In genomic region chr2:28348453-28348852, GRCm38 (mm10) we compare ENCODE assay signal across 16 mouse cellular contexts.
"Had no signal": no experiment of that assay in that cellular context is flagged by ENCODE, and none has a peak within 500 bp of the region (broad histone marks: within the 10 kb centered on the region; RNA-seq: fewer than 3 reads in every experiment).

No protein-coding gene starts in this region.

- H3K36me3 ChIP-seq: midbrain, embryonic 10.5 days; midbrain, embryonic 12.5 days; midbrain, embryonic 15.5 days; neural tube, embryonic 13.5 days; neural tube, embryonic 15.5 days had no signal

- DNase-seq: lung, adult 18-20 months; lung, embryonic 14.5 days; lung, postnatal 10 days; lung, postnatal 4 days; retina, postnatal 1 day; right cerebral cortex, adult 18-20 months; spleen, adult 18-20 months; thymus, adult 18-20 months; thymus, postnatal 14 days; thymus, postnatal 36 days had no signal

- ATAC-seq: midbrain, embryonic 15.5 days had no signal

- H3K27ac ChIP-seq: midbrain, embryonic 10.5 days; midbrain, embryonic 12.5 days; midbrain, embryonic 15.5 days; neural tube, embryonic 13.5 days; neural tube, embryonic 15.5 days had no signal

- H3K4me2 ChIP-seq: lung, embryonic 14.5 days; midbrain, embryonic 12.5 days; midbrain, embryonic 15.5 days; neural tube, embryonic 13.5 days; neural tube, embryonic 15.5 days had no signal

- H3K9me3 ChIP-seq: midbrain, embryonic 10.5 days; midbrain, embryonic 12.5 days; midbrain, embryonic 15.5 days; neural tube, embryonic 13.5 days; neural tube, embryonic 15.5 days had no signal

- H3K4me3 ChIP-seq: midbrain, embryonic 10.5 days; midbrain, embryonic 12.5 days; midbrain, embryonic 15.5 days; myocyte; neural tube, embryonic 13.5 days; neural tube, embryonic 15.5 days had no signal

- H3K4me1 ChIP-seq: midbrain, embryonic 12.5 days; midbrain, embryonic 15.5 days; neural tube, embryonic 13.5 days; neural tube, embryonic 15.5 days had no signal

- H3K27me3 ChIP-seq: midbrain, embryonic 12.5 days; midbrain, embryonic 15.5 days; neural tube, embryonic 13.5 days; neural tube, embryonic 15.5 days had no signal

- H3K9ac ChIP-seq: lung, embryonic 14.5 days; midbrain, embryonic 12.5 days; midbrain, embryonic 15.5 days; neural tube, embryonic 13.5 days; neural tube, embryonic 15.5 days had no signal
